Mouse (Mus musculus): Measurements from ENCODE around the gene Rbm8a.
"Not testable (repeated sequence)": the region's sequence is repeated elsewhere in the genome, so short reads cannot be mapped to it uniquely, and the experiment has no call there.

The Rbm8a gene

DNA sequence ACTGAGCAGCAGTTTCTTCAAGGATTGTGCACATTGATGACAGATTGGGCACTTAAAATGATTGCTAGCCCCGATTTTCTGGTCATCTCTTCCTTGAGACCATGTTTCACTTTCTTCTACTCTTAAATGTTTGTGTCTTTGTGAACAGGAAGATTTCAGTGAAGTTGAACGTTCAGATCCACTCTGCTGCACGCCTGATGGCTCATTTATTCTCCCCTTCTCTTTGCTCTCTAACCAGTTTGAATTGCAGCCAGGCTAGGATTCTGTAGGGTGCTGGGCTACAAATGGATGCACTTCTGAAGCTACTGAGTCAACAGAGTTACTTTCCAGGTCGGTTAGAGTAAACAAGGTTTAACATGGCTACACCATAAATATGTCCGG is 27.0 kb upstream of the Rbm8a start:
- CTCF ChIA-PET = interaction anchor here (1.1 kb wide), 1 partner anchor 22 kb away, joined by 3 read pairs; no protein-coding TSS in a partner anchor

DNA sequence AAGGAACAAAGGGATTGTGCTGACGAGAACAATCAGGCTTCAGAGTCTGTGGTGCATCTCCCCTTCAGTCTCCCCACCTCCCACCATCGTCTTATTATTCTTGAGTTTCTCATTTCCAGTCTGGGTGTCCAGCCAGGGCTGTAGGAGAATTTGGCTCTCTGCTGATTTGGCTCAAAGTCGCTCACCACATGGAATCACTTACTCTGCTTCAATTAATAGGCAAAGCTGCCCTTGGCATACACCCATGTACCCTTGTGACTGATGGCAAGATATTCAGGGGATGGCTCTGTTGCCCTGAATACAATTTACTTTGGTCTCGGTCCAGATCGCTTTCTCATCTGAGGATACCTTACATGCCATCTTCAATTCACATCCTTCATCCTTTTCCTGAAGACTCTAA is 26.4 kb upstream of the Rbm8a start:
- CTCF ChIA-PET = no interaction called here

DNA sequence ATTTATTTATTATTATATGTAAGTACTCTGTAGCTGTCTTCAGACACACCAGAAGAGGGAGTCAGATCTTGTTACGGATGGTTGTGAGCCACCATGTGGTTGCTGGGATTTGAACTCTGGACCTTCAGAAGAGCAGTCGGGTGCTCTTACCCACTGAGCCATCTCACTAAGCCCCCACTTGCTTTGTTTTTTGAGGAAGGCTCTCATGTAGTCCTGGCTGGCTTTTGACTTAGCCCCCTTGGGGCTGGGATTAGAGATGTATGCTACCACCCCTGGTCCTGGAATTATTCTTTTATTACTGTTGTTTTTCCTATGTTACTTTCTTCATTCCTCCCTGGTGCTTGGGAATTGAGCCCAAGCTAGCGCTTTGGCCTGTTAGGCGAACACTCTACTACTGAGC is 23.7 kb upstream of the Rbm8a start:
- CTCF ChIA-PET = not testable (repeated sequence)

GRCm38 (mm10) chr3:96606618-96607017 is 23.1 kb upstream of the Rbm8a start:
- CTCF ChIA-PET = no interaction called here

GRCm38 (mm10) chr3:96617941-96618340 is 11.8 kb upstream of the Rbm8a start:
- CTCF ChIA-PET = no interaction called here

- CTCF ChIA-PET = no interaction called here
Observed at GRCm38 (mm10) chr3:96623201-96623600, 6.5 kb upstream of the Rbm8a start.

DNA sequence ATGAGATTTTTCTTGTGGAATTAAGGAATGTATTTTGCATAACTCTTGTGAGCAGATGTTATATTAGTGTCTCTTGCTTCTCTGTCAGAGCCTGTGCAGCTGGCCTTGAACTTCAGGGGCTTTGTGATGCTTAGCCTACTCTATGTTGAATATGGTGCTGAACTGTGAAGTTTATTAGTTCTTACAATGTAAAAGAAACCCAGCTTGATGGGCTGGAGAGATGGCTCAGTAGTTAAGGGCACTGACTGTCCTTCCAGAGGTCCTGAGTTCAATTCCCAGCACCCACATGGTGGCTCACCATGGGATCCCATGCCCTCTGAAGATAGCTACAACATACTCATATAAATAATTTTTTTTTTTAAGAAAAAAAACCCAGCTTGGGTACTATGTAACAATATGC is 2.3 kb downstream of the Rbm8a start:
- CTCF ChIA-PET = interaction anchor here (0.7 kb wide), 1 partner anchor 73 kb away, joined by 14 read pairs; no protein-coding TSS in a partner anchor

DNA sequence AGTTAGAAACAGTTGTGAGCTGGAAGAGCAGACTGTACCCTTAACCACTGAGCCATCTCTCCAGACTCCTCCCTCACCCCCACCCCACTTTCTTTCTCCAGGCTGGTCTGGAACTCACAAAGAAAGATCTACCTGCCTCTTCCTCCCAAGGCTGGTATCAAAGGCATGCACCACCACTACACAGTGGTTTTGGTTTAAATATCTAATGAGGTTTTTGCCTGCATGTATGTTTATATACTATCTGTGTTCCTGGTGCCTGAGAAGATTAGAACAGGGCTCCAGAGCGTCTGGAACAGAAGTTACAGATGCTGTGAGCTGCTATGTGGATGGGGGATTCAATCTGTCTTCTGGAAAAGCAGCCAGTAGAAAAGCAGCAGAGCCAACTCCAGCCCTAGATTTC is 4.3 kb downstream of the Rbm8a start:
- CTCF ChIA-PET = interaction anchor here (0.6 kb wide), 1 partner anchor 109 kb away, joined by 3 read pairs; the partner anchor contains the start of gene Hfe2

DNA sequence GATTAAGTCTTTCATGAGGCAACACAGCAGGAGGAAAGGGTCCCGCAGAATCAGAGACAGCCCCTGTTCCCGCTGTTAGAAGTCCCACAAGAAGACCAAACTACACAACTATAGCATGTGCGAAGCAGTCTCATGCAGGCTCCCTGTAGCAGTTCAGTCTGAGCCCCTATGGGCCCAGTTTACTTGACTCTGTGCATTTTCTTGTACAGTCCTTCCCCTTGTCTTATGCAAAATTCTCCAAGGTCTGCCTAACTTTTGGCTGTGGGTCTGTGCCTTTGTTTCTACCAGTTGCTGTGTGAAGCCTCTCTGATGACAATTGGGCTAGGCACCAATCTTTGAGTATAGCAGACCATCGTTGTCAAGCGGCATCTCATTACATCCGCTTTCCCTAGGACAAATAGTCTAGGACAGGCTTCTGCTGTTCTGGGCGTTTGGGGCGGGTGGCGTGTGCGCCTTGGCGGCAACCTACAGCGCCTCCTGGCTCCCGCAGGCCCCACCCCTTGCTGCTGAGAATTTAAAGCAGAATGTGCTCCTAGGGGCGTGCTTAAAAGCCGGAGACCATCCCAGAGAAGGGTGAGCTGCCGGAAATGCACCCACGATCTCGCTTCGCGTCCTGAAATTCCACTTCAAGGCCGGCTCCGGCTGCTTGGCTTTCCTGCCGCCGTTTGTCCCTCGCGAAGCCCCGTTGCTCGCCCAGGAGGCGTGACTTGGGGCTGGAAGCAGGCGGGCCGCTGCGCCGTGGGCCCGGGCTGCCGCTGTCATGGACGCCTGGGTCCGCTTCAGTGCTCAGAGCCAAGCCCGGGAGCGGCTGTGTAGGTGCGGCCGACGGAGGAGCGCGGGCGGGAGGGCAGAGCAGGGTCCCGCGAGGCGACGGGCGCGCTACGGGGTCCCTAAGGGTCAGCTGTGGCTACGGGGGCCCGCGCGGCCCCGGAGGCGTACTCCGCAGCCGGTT is 5.5 kb downstream of the Rbm8a start, which contains the start of the genes Pex11b and Gm42957:
TSS of gene Pex11b (plus strand) at position 449 of the 952 bp plus-strand sequence.
TSS of gene Gm42957 (plus strand) at position 547 of the 952 bp plus-strand sequence.
- CTCF ChIA-PET = interaction anchor here (0.7 kb wide), 1 partner anchor 727 kb away, joined by 3 read pairs; no protein-coding TSS in a partner anchor

- CTCF ChIA-PET = interaction anchor here (0.7 kb wide), 1 partner anchor 728 kb away, joined by 3 read pairs; no protein-coding TSS in a partner anchor
Observed at GRCm38 (mm10) chr3:96635906-96636305, 6.2 kb downstream of the Rbm8a start.

- CTCF ChIA-PET = no interaction called here
Observed at GRCm38 (mm10) chr3:96636448-96636847, 6.7 kb downstream of the Rbm8a start.

GRCm38 (mm10) chr3:96639219-96639618 is 9.5 kb downstream of the Rbm8a start:
- CTCF ChIA-PET = interaction anchor here (1.4 kb wide), 1 partner anchor 94 kb away, joined by 7 read pairs; no protein-coding TSS in a partner anchor

DNA sequence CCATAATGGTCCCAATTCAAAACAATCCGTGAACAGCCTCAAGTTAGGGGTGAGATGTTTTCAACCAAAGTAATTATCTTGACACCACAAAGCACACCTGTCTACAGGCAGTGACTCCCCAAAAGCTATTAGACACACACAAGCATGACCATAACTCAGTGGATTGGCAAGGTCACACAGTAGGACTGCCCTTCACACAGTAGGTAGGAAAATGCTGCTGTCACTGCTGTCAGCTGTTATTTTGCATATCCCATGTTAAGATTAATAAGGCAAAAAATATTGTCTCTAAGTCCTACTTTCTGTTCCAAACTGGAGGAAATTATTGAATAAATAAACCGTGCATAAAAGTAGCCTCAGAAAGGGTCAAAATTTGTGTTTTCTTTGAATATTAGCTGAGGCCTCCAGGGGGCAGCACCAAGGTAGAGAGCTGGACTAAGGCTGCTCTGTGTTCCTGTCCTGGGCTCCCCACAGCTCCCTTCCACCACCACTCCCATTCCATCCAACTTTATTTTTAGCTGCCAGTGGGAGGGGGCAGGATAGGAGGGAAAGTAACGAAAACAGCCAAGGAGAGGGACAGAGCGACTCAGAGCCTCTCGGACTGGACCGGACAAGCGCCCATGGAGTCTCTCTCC is 15.4 kb downstream of the Rbm8a start, which contains the start of gene Itga10:
TSS of gene Itga10 (plus strand) at position 567 of the 632 bp plus-strand sequence.
- CTCF ChIA-PET = interaction anchor here (0.5 to 0.6 kb wide), 2 partner anchors 16 to 27 kb away, joined by 3 read pairs; no protein-coding TSS in a partner anchor

- CTCF ChIA-PET = interaction anchor here (0.6 kb wide), 1 partner anchor 686 kb away, joined by 3 read pairs; no protein-coding TSS in a partner anchor
Observed at GRCm38 (mm10) chr3:96647365-96647764, 17.6 kb downstream of the Rbm8a start.

DNA sequence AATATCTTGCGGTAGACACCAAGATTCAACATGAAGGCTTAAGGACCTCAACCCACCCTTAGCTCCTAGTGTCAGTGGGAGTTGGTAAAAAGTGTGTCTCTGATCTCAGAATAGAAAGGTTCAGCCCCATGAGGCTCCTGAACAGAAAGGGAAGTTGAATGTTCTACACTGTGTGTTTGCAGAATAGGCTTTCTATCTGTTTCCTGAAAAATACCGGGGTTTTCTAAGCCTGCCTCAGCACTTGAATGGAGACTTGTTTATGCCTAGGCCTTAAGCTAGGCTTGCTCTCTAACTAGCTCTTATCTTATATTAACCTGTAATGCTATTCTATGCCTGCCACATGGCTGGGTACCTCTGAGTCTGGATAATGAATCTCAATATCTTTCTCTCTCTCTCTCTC is 31.2 kb downstream of the Rbm8a start:
- CTCF ChIA-PET = interaction anchor here (0.7 kb wide), 1 partner anchor 16 kb away, joined by 3 read pairs; no protein-coding TSS in a partner anchor

DNA sequence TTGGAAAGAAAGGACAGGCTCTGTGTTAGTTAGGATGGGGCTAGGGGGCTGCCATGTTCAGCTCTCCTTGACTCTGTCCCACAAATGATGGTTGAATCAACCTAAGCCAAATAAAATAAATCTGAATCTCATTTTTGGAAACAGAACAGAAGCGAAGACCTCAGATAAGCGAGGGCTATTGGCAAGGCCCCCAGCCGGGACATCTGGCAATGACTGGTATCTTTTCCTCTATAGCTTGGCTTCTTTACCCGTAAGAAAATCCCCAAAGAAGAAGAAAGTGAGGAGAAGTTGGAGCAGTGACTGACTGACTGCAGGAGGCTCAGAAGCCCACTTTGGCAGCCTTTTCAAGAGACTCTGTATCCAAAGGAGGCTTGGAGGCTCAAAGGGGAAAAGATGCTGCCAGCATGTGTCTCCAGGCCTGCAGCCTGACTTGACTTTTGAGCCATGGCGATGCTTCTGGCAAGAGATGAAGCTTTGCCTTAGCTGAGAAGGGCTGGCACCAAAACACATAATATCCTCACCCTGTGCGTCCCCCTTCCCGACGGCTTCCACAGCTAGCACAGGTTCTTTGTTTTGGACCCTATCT is 33.1 kb downstream of the Rbm8a start:
- CTCF ChIA-PET = interaction anchor here (0.8 kb wide), 1 partner anchor 33 kb away, joined by 3 read pairs; the partner anchor contains the start of gene Rbm8a

DNA sequence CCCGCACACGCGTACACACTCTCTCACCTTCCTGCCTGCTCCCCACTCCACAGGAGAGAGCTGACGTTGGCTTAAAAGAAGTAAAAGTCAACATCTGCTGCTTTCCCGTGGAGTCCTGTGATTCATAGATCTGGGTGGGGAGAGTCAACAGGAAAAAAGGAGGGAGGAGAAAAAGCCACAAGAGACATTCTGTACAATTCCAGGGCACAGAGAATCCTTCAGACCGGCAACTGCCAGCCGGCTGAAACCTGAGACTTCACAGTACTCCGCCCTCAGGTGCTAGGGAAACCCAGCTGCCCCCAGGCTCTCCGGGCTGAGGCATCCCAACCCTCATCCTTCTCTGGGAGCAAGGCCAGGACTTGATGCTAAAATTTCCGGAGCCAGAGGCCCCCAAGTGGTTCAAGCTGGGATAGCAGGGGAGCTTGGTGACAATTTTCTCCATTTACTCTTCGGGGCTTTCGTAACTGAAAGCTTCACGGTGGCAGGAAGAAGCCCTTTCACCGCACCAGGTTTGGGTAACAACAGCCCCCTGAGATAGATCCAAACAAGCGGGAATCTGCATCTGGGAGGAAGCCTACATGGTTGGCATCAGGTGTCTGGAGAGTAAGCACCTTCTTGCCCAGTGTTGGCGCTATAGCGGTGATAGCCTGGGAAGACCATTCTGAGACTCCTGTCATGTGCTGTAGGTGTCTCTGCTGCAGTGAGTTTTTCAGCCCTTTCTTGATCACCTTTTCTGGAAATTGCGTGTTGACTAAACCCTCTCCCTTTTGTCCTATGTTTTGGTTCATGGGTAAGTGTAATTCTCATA is 33.9 kb downstream of the Rbm8a start:
- CTCF ChIA-PET = interaction anchor here (0.8 kb wide), 1 partner anchor 34 kb away, joined by 3 read pairs; the partner anchor contains the start of gene Rbm8a

- CTCF ChIA-PET = interaction anchor here (0.6 to 0.7 kb wide), 2 partner anchors 11 to 61 kb away, joined by 4 to 6 read pairs; partner anchors contain the start of genes Polr3c and Rnf115
Observed at GRCm38 (mm10) chr3:96665732-96666363, 36.1 kb downstream of the Rbm8a start.

GRCm38 (mm10) chr3:96666916-96667315 is 37.2 kb downstream of the Rbm8a start:
- CTCF ChIA-PET = no interaction called here

- CTCF ChIA-PET = interaction anchor here (0.7 kb wide), 1 partner anchor 32 kb away, joined by 4 read pairs; no protein-coding TSS in a partner anchor
Observed at GRCm38 (mm10) chr3:96667316-96667715, 37.6 kb downstream of the Rbm8a start.

All from spleen, embryonic (tissue).